Mouse (Mus musculus): ENCODE results near the gene Atp13a1. TPM values are rescaled to one million over a fixed set of nuclear protein-coding genes. Genes with fewer than 3 reads are reported as not detected.

Gene Atp13a1
- polyA plus RNA-seq (2012; rRNA removed) = 17.0 and 18.9 TPM in 2 replicates

DNA sequence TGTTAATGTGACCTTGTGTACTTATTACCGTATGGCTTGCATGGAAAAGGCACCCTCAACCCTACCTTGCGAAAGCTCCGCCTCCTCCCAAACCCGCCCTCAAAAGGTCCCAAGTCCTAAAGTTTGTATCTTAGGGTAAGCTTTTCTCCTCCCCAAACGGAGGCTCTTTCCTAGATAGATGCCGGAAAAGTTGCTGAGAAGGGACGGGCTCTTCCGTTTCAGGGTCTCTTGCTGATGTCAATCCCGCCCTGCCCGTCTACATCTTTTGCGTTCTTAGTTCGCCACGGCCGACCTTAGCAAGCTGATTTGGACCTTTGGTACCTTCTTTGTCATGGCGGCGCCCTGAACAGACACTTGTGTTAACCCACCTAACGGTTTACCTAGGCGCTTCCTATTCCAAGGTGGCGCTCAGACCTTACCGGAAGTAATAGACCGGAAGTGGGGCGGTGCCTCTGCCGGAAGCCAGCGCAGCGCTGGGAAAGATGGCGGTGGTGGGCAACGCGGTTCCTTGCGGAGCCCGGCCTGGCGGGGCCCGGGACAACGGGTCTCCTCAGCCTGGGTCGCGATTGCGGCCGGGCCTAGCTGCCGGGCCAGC is at the start of gene Atp13a1, which contains the start of gene Zfp866:
TSS of gene Atp13a1 (plus strand) at position 391 of the 595 bp plus-strand sequence.
TSS of gene Zfp866 (minus strand) at position 406 of the 595 bp plus-strand sequence.

DNA sequence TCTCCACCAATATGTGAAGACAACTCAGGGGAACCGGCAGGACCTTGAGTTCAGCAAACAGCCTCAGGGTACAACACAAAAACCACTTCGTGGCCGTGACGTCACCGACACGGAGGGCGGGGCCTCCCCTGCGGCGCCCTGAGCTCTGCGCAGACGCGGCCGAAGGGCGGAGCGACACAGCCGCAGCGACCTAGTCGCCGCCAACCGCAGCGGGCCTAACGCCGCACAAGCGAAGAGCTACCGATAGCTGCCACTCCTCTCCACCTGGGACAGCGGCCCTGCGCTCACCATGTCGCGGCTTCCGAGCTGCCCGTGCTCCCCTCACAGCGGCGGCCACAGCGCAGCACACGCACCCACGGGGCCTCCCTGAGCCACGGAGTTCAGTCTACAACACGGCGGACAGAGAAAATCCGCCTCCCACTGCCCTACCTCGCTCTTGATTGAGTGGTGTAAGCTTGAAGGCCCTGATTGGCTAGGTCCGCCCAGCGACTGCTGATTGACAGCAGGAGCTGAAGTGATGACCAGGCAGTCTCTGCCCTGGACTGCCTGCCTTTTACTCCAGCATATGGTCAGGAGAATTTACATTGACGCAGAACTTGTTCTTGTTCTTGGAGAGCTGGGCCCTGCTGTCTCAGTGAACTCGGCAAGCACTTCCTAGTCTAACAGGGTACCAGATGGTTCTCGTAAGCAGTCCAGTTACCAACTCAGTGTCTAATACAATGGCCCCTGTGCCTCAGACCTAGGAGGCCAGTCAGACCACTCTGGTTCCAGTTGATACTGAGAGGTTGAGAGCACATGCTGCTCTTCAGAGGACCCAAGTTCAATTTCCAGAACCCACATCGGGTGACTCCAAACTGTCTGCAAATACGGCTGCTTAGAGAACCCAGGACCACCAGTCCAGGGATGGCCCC is 41.2 kb upstream of the Atp13a1 start, which contains the start of gene Zfp963:
TSS of gene Zfp963 (minus strand) at position 427 of the 911 bp plus-strand sequence.

DNA sequence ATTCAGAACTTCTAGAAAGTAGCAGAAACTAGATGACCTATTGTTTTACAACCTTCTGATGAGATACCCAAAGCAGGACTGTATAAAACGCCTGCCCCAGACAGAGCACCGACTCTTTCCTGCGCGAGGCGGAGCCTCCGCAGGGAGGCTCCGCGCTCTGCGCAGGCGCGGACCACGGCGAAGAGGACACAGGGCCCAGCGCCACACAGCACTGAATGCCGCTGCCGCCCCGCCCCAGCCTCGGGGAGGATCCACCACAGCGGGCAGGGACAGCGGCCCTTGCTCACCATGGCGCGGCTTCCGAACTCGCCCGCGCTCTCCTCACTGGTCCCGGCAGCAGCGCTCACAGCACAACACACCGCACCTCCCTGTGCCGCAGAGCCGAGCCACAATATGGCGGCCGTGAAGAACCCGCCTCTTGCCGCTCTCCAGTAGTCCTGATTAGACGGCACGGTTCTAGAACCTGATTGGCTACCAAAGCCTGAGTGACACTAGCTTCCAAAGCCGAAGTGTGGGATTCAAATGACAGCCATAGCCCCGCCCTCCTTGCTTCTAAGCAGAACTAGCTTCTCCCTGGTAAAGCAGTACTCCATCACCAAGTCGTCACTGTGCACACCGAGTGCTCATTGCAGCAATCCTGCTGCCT is 16.3 kb upstream of the Atp13a1 start, which contains the start of gene Gm20422:
TSS of gene Gm20422 (minus strand) at position 384 of the 646 bp plus-strand sequence.

DNA sequence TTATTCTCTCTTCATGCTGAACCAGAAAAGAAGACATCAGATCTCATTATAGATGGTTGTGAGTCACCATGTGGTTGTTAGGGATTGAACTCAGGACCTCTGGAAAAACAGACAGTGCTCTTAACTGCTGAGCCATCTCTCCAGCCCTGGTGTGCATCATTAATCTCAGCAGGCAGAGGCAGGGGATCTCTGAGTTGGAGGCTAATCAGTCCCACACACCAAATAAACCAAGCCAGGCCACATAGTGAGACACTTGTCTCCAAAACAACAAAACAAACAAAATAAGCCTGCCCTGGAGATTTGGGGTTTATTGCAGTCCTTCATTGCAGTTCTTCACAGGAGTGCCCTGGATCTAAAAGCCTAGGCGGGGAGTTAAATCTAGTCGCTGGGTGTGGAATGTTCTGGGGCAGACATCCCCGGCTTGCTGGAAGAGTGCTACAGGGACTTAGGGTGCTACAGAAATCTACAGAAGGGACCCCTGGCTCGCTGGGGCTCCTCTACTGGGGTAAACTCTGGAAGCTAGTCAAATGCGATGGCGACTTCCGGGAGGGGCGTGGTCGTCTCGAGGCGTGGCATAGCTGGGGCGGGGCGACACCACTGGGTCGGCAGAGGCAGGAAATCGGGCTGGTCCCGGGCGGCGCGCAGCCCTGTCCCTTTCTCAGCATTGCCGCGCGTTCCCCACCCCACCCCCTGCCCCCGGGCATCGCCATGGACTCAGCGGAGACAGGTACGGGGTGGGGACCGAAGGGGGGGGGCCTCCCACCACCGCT is 17.3 kb downstream of the Atp13a1 start, which contains the start of gene Gmip:
TSS of gene Gmip (plus strand) at position 586 of the 770 bp plus-strand sequence.

DNA sequence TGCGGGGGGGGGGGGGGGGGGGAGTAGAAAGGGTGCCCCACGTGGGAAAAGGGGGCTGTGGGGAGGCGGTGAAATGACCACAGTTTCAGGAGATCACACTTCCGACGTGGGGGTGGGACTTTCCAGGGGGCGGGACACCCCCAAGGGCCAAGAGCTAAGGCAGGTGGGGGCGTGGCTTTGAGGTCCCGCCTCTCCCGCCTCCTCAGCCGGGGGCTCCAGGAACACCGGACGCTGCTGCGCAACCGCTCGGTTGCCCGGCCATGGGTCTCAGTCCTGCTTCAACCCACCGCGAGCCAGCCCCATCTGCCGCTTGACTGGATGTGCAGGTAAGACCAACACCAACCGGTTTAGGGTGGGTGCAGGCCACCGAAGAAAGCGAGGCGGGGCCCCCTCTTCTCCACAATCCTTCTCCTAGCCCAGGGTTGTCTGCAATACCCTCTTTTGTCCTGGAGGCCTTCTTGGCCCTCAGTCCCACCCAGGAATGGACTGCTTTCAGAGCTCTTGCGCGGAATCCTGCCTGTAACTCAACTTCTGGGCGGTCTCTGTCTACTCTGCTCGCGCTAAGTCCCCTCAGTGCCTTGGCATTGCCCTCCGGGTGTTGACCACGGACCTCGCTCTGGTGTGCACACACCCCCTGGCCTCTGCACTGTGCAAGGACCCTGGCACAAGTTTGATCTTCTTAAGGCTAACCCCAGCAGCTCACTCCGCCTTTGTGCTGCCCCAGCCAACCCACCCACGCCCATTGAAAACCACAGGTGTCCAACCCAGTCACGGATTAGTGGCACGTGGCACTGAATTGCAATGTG is 31.6 kb downstream of the Atp13a1 start, which contains the start of gene Lpar2:
TSS of gene Lpar2 (plus strand) at position 44 of the 806 bp plus-strand sequence.

DNA sequence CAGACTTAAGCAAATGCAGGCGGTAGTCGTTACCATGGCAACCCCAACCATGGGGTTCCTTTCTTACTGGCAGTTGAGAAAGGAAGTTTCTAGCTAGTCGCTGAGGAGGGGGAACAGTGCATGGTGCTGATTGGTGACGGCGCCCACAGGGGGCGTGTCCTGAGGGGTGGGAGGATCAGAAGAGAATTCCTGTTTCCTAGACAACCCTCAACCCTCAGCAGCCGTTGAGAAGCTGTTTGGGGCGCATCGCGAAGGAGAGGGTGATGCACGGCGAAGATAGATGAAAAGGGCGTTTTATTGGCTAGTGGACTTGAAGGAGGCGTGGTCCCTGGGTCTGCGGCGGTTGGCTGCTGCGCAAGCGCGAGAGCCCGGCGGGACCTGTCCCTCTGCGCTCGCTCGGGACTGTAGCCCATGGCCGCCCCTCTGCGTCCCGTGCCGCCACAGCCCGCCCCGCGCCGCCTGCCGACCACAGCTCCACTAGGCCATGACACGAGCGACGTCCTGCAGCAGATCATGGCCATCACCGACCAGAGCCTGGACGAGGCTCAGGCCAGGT is 41.4 kb downstream of the Atp13a1 start, which contains the start of gene Pbx4:
TSS of gene Pbx4 (plus strand) at position 194 of the 556 bp plus-strand sequence.

Other genes starting within 250 kb of the Atp13a1 start
- gene Zfp868, start 165.6 kb upstream of the Atp13a1 start, polyA plus RNA-seq (2012; rRNA removed) = 4.2 and 5.0 TPM in 2 replicates
- 0.27 and 0.35 TPM in 2 replicates for gene Zfp964, start 136.7 kb upstream of the Atp13a1 start, polyA plus RNA-seq (2012; rRNA removed)
- gene Zfp869, start 80.4 kb upstream of the Atp13a1 start, polyA plus RNA-seq (2012; rRNA removed) = 5.8 and 6.5 TPM in 2 replicates
- gene Zfp963, start 41.2 kb upstream of the Atp13a1 start, polyA plus RNA-seq (2012; rRNA removed) = 1.7 and 1.8 TPM in 2 replicates
- 0.44 and 0.58 TPM in 2 replicates for gene Gm20422, start 16.3 kb upstream of the Atp13a1 start, polyA plus RNA-seq (2012; rRNA removed)
- 6.2 and 7.1 TPM in 2 replicates for gene Zfp866, start within 50 bp of the Atp13a1 start, polyA plus RNA-seq (2012; rRNA removed)
- 5.0 and 6.7 TPM in 2 replicates for gene Gmip, start 17.5 kb downstream of the Atp13a1 start, polyA plus RNA-seq (2012; rRNA removed)
- 0.29 and 0.47 TPM in 2 replicates for gene Lpar2, start 31.3 kb downstream of the Atp13a1 start, polyA plus RNA-seq (2012; rRNA removed)
- 2.3 and 2.6 TPM in 2 replicates for gene Pbx4, start 41.3 kb downstream of the Atp13a1 start, polyA plus RNA-seq (2012; rRNA removed)
- gene Cilp2, start 96.5 kb downstream of the Atp13a1 start, polyA plus RNA-seq (2012; rRNA removed) = 0.02 and 0.03 TPM in 2 replicates
- 0.25 and 0.47 TPM in 2 replicates for gene Tssk6, start 111.0 kb downstream of the Atp13a1 start, polyA plus RNA-seq (2012; rRNA removed)
- 46.0 and 50.1 TPM in 2 replicates for gene Ndufa13, start 111.4 kb downstream of the Atp13a1 start, polyA plus RNA-seq (2012; rRNA removed)
- 0.27 and 0.41 TPM in 2 replicates for gene Yjefn3, start 111.5 kb downstream of the Atp13a1 start, polyA plus RNA-seq (2012; rRNA removed)
- gene Gatad2a, start 205.2 kb downstream of the Atp13a1 start, polyA plus RNA-seq (2012; rRNA removed) = 17.5 and 20.3 TPM in 2 replicates